Mouse (Mus musculus) hindbrain, embryonic 14.5 days (tissue): ENCODE measurements around the gene Gabra3. TPM values are rescaled to one million over a fixed set of nuclear protein-coding genes. Genes with fewer than 3 reads are reported as not detected.

Source experiments
- ATAC-seq: fragments of 200-750 bp; cut with Nextera tagmentation; 2 replicates; pipeline ENCODE4 v1.8.0; 2017; ENCODE audit warnings: moderate number of reproducible peaks, mild to moderate bottlenecking, moderate TSS enrichment, moderate library complexity; ENCODE audit not compliant: low FRiP score
- DNase-seq: peaks from one replicate; pipeline ENCODE4 v3.0.0-alpha.2; 2015; ENCODE audit warnings: low spot score
- H3K27ac ChIP-seq: fragments of 300-500 bp; sonication (generic); 2 replicates; pipeline ENCODE4 v1.5.1; 2014; ENCODE audit warnings: mild to moderate bottlenecking, moderate library complexity
- H3K27me3 ChIP-seq: fragments of 300-500 bp; sonication (generic); 2 replicates; pipeline ENCODE4 v1.6.1; 2014; ENCODE audit warnings: mild to moderate bottlenecking, low read length, mixed read lengths; ENCODE audit not compliant: control insufficient read depth, insufficient read depth
- H3K36me3 ChIP-seq: fragments of 300-500 bp; sonication (generic); replicated peaks from 2 replicates; pipeline ENCODE4 v1.6.1; 2014; ENCODE audit not compliant: control insufficient read depth, insufficient read depth
- H3K4me1 ChIP-seq: fragments of 300-500 bp; sonication (generic); replicated peaks from 2 replicates; pipeline ENCODE4 v1.6.1; 2014; ENCODE audit warnings: antibody characterized with exemption, low read length, mixed read lengths; ENCODE audit not compliant: control insufficient read depth, insufficient read depth
- H3K4me2 ChIP-seq: fragments of 300-500 bp; sonication (generic); replicated peaks from 2 replicates; pipeline ENCODE4 v1.6.1; 2014; ENCODE audit warnings: mild to moderate bottlenecking, moderate library complexity
- H3K4me3 ChIP-seq: fragments of 300-500 bp; sonication (generic); replicated peaks from 2 replicates; pipeline ENCODE4 v1.5.1; 2014; ENCODE audit warnings: mild to moderate bottlenecking, low read length
- H3K9ac ChIP-seq: fragments of 300-500 bp; sonication (generic); 2 replicates; pipeline ENCODE4 v1.6.1; 2014
- H3K9me3 ChIP-seq: fragments of 300-500 bp; sonication (generic); 2 replicates; pipeline ENCODE4 v1.6.1; 2016; ENCODE audit warnings: low read length; ENCODE audit not compliant: control insufficient read depth
- WGBS: fragments of 180-500 bp; shearing (Covaris S2); extraction: QIAGEN DNeasy Blood & Tissue Kit; methylation state at CpG from one replicate; pipeline ENCODE4 v1.1.7; 2014; 5-methylcytosine and 5-hydroxymethylcytosine counted together
- polyA plus RNA-seq: library from polyadenylated mRNA; unstranded; fragments of >200 nt; fragmentation: Nextera tagmentation; extraction: Ambion mirVana; gene quantifications from 2 replicates; pipeline ENCODE4 v1.2.1, GENCODE M21; 2014

The Gabra3 gene
- 30.2 and 34.2 TPM in 2 replicates for polyA plus RNA-seq

GRCm38 (mm10) chrX:72656230-72656898 is at the start of gene Gabra3:
Gabra3 (minus strand) TSS chrX:72656848.
- Histone ChIP-seq H3K4me3 (peak within 1 kb of the TSS; percentile 44), H3K27ac (peak within 1 kb of the TSS; percentile 75), H3K36me3 (no peaks in the 10 kb centered on the region), H3K4me2 (peak within 1 kb of the TSS; percentile 52), H3K9me3 (no peaks in the 10 kb centered on the region), H3K27me3 (no peaks in the 10 kb centered on the region), H3K4me1 (0 out of 2 replicates have a peak, but pooled peaks cover 3% of the 10 kb centered on the region), H3K9ac (peak within 1 kb of the TSS; percentile 64)
- WGBS = 5% methylated on average over 4 of the region's 4 CpGs
- ATAC-seq (peak; percentile 93), DNase-seq (no peak)

- H3K36me3 ChIP-seq = no peaks in the 10 kb centered on the region
- WGBS = 6% methylated on average over 11 of the region's 11 CpGs
- peak overlapping the region; percentile 75 for H3K27ac ChIP-seq
- H3K4me1 ChIP-seq = 0 out of 2 replicates have a peak, but pooled peaks cover 3% of the 10 kb centered on the region
- peak; percentile 86 for ATAC-seq
- peak overlapping the region; percentile 52 for H3K4me2 ChIP-seq
- H3K27me3 ChIP-seq = no peaks in the 10 kb centered on the region
- no peaks in the 10 kb centered on the region for H3K9me3 ChIP-seq
- DNase-seq = peak; percentile 36
- H3K9ac ChIP-seq = peak overlapping the region; percentile 64
- H3K4me3 ChIP-seq = peak overlapping the region; percentile 44
Observed at GRCm38 (mm10) chrX:72655789-72656188, 859 bp downstream of the Gabra3 start.

- 0 out of 2 replicates have a peak, but pooled peaks cover 3% of the 10 kb centered on the region for H3K4me1 ChIP-seq
- 18% methylated on average over 5 of the region's 5 CpGs for WGBS
- peak overlapping the region; percentile 52 for H3K4me2 ChIP-seq
- H3K4me3 ChIP-seq = peak overlapping the region; percentile 44
- no peaks in the 10 kb centered on the region for H3K27me3 ChIP-seq
- ATAC-seq = peak; percentile 67
- no peaks in the 10 kb centered on the region for H3K9me3 ChIP-seq
- peak overlapping the region; percentile 64 for H3K9ac ChIP-seq
- H3K27ac ChIP-seq = peak overlapping the region; percentile 75
- no peak for DNase-seq
- H3K36me3 ChIP-seq = no peaks in the 10 kb centered on the region
Observed at GRCm38 (mm10) chrX:72655381-72655780, 1.3 kb downstream of the Gabra3 start.

GRCm38 (mm10) chrX:72650688-72651087 is 6.0 kb downstream of the Gabra3 start:
- H3K9ac ChIP-seq = no peak overlapping the region
- no peaks in the 10 kb centered on the region for H3K27me3 ChIP-seq
- no peaks in the 10 kb centered on the region for H3K36me3 ChIP-seq
- DNase-seq (no peak), ATAC-seq (no peak)
- 80% methylated on average over 3 of the region's 3 CpGs for WGBS
- H3K4me2 ChIP-seq = no peak overlapping the region
- no peak overlapping the region for H3K4me3 ChIP-seq
- H3K9me3 ChIP-seq = no peaks in the 10 kb centered on the region
- H3K27ac ChIP-seq = no peak overlapping the region
- 0 out of 2 replicates have a peak, but pooled peaks cover 3% of the 10 kb centered on the region for H3K4me1 ChIP-seq

- no peaks in the 10 kb centered on the region for H3K36me3 ChIP-seq
- no peaks in the 10 kb centered on the region for H3K4me1 ChIP-seq
- H3K9ac ChIP-seq = no peak overlapping the region
- DNase-seq (no peak), ATAC-seq (no peak)
- no peaks in the 10 kb centered on the region for H3K9me3 ChIP-seq
- WGBS = 60% methylated on average over 2 of the region's 2 CpGs
- H3K27me3 ChIP-seq = no peaks in the 10 kb centered on the region
- no peak overlapping the region for H3K4me2 ChIP-seq
- H3K4me3 ChIP-seq = no peak overlapping the region
- H3K27ac ChIP-seq = no peak overlapping the region
Observed at GRCm38 (mm10) chrX:72644691-72645090, 12.0 kb downstream of the Gabra3 start.

GRCm38 (mm10) chrX:72497284-72497683 is 159.4 kb downstream of the Gabra3 start:
- DNase-seq = no peak
- H3K4me3 ChIP-seq = no peak overlapping the region

GRCm38 (mm10) chrX:72489806-72490205 is 166.8 kb downstream of the Gabra3 start:
- no peak for ATAC-seq
- Histone ChIP-seq H3K27me3 (no peaks in the 10 kb centered on the region), H3K9ac (no peak overlapping the region), H3K36me3 (no peaks in the 10 kb centered on the region), H3K4me2 (no peak overlapping the region), H3K4me1 (no peaks in the 10 kb centered on the region), H3K9me3 (no peaks in the 10 kb centered on the region), H3K27ac (no peak overlapping the region), H3K4me3 (no peak overlapping the region)
- 96% methylated on average over 2 of the region's 2 CpGs for WGBS
- DNase-seq = no peak

More at GRCm38 (mm10) chrX:72497284-72497683, 159.4 kb downstream of the Gabra3 start:
- WGBS = 82% methylated on average over 5 of the region's 5 CpGs
- Histone ChIP-seq H3K4me2 (no peak overlapping the region), H3K36me3 (no peaks in the 10 kb centered on the region), H3K4me1 (no peaks in the 10 kb centered on the region), H3K9ac (no peak overlapping the region), H3K27ac (no peak overlapping the region), H3K27me3 (no peaks in the 10 kb centered on the region), H3K9me3 (no peaks in the 10 kb centered on the region)
- no peak for ATAC-seq

- 92% methylated on average over 6 of the region's 6 CpGs for WGBS
- H3K4me3 ChIP-seq = no peak within 1 kb of the TSS
Observed at GRCm38 (mm10) chrX:72386758-72387157, 269.9 kb downstream of the Gabra3 start, which contains the start of gene Magea10. Magea10 (minus strand) TSS chrX:72386858.

More at GRCm38 (mm10) chrX:72386758-72387157, 269.9 kb downstream of the Gabra3 start, which contains the start of gene Magea10:
- H3K27me3 ChIP-seq = no peaks in the 10 kb centered on the region
- H3K9me3 ChIP-seq = no peaks in the 10 kb centered on the region
- H3K4me1 ChIP-seq = no peaks in the 10 kb centered on the region
- DNase-seq = no peak
- H3K4me2 ChIP-seq = no peak within 1 kb of the TSS
- H3K27ac ChIP-seq = no peak within 1 kb of the TSS
- no peaks in the 10 kb centered on the region for H3K36me3 ChIP-seq
- H3K9ac ChIP-seq = no peak within 1 kb of the TSS
- ATAC-seq = no peak
